Mouse (Mus musculus) myocyte (in vitro differentiated cells): ENCODE data around the gene Nkx2-1. TPM values are rescaled to one million over a fixed set of nuclear protein-coding genes. Genes with fewer than 3 reads are reported as not detected.
"Not testable (repeated sequence)": the region's sequence is repeated elsewhere in the genome, so short reads cannot be mapped to it uniquely, and the experiment has no call there.

Source experiments
- H3K27me3 ChIP-seq: one replicate; pipeline ENCODE4 v1.6.1; 2011; ENCODE audit not compliant: control insufficient read depth, insufficient read depth, insufficient read length
- H3K36me3 ChIP-seq: one replicate; pipeline ENCODE4 v1.6.1; 2011; ENCODE audit not compliant: control insufficient read depth, insufficient read depth
- H3K4me2 ChIP-seq: one replicate; pipeline ENCODE4 v1.6.1; 2011; ENCODE audit warnings: low read depth, control low read depth
- H3K4me3 ChIP-seq: one replicate; pipeline ENCODE4 v1.5.1; 2011; ENCODE audit warnings: mild to moderate bottlenecking, control low read depth, moderate library complexity
- H3K79me2 ChIP-seq: one replicate; pipeline ENCODE4 v1.6.1; 2011; ENCODE audit not compliant: control insufficient read depth, insufficient read depth
- H3ac ChIP-seq: one replicate; pipeline ENCODE4 v1.6.1; 2011; ENCODE audit not compliant: control insufficient read depth, insufficient read length
- CEBPB ChIP-seq: IDR thresholded peaks from 2 replicates; pipeline ENCODE4 v1.6.1; 2011; ENCODE audit warnings: mild to moderate bottlenecking, moderate library complexity; ENCODE audit not compliant: poor library complexity, insufficient read depth, severe bottlenecking
- E2F4 ChIP-seq: IDR thresholded peaks from one replicate; pipeline ENCODE4 v1.6.1; 2011; ENCODE audit warnings: mild to moderate bottlenecking, control low read depth, moderate library complexity; ENCODE audit not compliant: insufficient read depth
- MAX ChIP-seq: IDR thresholded peaks from one replicate; pipeline ENCODE4 v1.6.1; 2011; ENCODE audit warnings: low read depth, mild to moderate bottlenecking, control low read depth
- MYOD1 ChIP-seq, 3 experiments: IDR thresholded peaks; one replicate each; pipeline ENCODE4 v1.6.1; 2011; ENCODE audit warnings: control low read depth in 2 of 3, low read depth in 2 of 3, mild to moderate bottlenecking in 2 of 3, moderate library complexity in 1 of 3; ENCODE audit not compliant: insufficient read length in 2 of 3, control insufficient read depth in 1 of 3
- MYOG ChIP-seq, 3 experiments: IDR thresholded peaks; one replicate each; pipeline ENCODE4 v1.6.1; 2011; ENCODE audit warnings: control low read depth in 2 of 3, low read depth in 2 of 3, mild to moderate bottlenecking in 2 of 3; ENCODE audit not compliant: insufficient read length in 2 of 3, control insufficient read depth in 1 of 3, insufficient read depth in 1 of 3
- POLR2A ChIP-seq: IDR thresholded peaks from one replicate; pipeline ENCODE4 v1.6.1; 2011; ENCODE audit warnings: low read depth, mild to moderate bottlenecking, control low read depth, moderate library complexity; ENCODE audit not compliant: insufficient read length
- POLR2AphosphoS2 ChIP-seq: IDR thresholded peaks from one replicate; pipeline ENCODE4 v1.6.1; 2011; ENCODE audit warnings: low read depth, control low read depth; ENCODE audit not compliant: insufficient read length
- REST ChIP-seq: IDR thresholded peaks from one replicate; pipeline ENCODE4 v1.6.1; 2011; ENCODE audit warnings: mild to moderate bottlenecking, control low read depth, moderate library complexity; ENCODE audit not compliant: insufficient read depth, insufficient read length
- SRF ChIP-seq: IDR thresholded peaks from one replicate; pipeline ENCODE4 v1.6.1; 2011; ENCODE audit warnings: low read depth; ENCODE audit not compliant: control insufficient read depth, insufficient read length
- TCF12 ChIP-seq: IDR thresholded peaks from one replicate; pipeline ENCODE4 v1.6.1; 2011; ENCODE audit warnings: mild to moderate bottlenecking, control low read depth; ENCODE audit not compliant: poor library complexity, insufficient read depth, severe bottlenecking
- TCF3 ChIP-seq: IDR thresholded peaks from one replicate; pipeline ENCODE4 v1.6.1; 2011; ENCODE audit warnings: low read depth, control low read depth; ENCODE audit not compliant: insufficient read length
- USF1 ChIP-seq: IDR thresholded peaks from one replicate; pipeline ENCODE4 v1.6.1; 2011; ENCODE audit warnings: low read depth, mild to moderate bottlenecking, control low read depth, moderate library complexity
- polyA plus RNA-seq: library from polyadenylated mRNA; unstranded; fragments of >200 nt; fragmentation: generic; extraction: Trizol; gene quantifications from one replicate; pipeline ENCODE4 v1.2.1, GENCODE M21; 2012; ENCODE audit warnings: missing spikeins

Gene Nkx2-1
- polyA plus RNA-seq, 1 experiment = not detected

GRCm38 (mm10) chr12:56528881-56529681 lies 7.6 kb downstream of the Nkx2-1 start:
- TF ChIP-seq SRF = no peak
- no peak for TF ChIP-seq CEBPB
- no peak for TF ChIP-seq E2F4
- TF ChIP-seq POLR2AphosphoS2 = no peak
- no peak for TF ChIP-seq MYOD1 (IDR thresholded peaks at IDR 0.05; ENCODE audit: control insufficient read depth in 1 of 3, insufficient read length in 2 of 3, low read depth in 2 of 3)
- TF ChIP-seq POLR2A = no peak
- no peak for TF ChIP-seq USF1
- no peak for TF ChIP-seq TCF3
- TF ChIP-seq TCF12 = no peak
- H3K27me3 ChIP-seq = peaks cover 18% of the 10 kb centered on the region
- no peak overlapping the region for H3ac ChIP-seq
- H3K4me2 ChIP-seq = no peak overlapping the region
- H3K4me3 ChIP-seq = no peak overlapping the region
- no peaks in the 10 kb centered on the region for H3K79me2 ChIP-seq
- H3K36me3 ChIP-seq = no peaks in the 10 kb centered on the region

DNA sequence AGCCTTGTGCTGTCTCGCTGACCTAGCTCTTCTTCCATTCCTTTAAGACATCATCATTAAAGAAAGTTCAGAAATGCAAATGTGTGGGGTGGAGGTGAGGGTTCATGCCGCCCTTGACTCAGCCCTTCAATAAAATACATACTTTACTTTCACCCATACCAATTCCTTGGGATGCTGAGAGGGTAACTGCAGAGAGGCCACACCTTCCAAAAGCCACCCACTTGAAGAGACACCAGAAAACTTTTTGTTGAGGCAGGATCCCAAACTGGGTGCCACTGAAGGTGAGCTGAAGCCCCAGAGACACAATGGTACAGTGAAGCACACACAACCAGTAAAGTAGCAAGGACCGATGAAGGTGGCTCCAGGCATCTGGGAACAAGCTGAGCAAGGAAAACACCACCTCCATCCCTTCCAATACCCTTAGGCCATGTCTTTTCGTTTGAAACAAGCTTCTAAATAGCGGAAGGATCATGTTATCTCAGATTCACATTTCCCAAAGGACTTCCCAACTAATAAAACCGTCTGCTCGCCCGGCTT lies 8.6 kb downstream of the Nkx2-1 start:
- H3ac ChIP-seq = no peak overlapping the region
- TF ChIP-seq TCF3 (no peak), MAX (no peak), USF1 (no peak), E2F4 (no peak), CEBPB (no peak), SRF (no peak)
- H3K4me2 ChIP-seq = no peak overlapping the region
- no peaks in the 10 kb centered on the region for H3K79me2 ChIP-seq
- H3K4me3 ChIP-seq = no peak overlapping the region
- no peaks in the 10 kb centered on the region for H3K36me3 ChIP-seq
- peaks cover 8% of the 10 kb centered on the region for H3K27me3 ChIP-seq

DNA sequence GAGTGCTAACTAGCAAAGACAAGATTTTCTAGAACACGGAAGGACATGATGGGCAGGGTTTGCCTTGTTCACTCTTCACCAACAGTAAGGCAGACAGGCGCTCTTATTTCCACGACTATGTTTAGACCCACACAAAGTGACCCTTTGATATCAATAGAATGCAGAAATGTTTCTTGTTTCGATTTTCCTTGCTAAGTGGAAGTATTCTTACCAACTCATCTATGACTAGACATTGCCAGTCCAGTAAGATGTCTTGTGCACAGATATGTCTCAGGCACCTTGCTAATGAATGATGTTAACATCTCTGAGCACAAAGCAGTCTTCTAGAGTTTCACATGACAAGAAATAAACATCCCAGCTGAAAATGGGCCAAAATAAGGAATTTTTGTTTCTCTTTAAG lies 9.6 kb downstream of the Nkx2-1 start:
- Histone ChIP-seq H3K27me3 (peaks cover 9% of the 10 kb centered on the region), H3ac (no peak overlapping the region), H3K36me3 (no peaks in the 10 kb centered on the region), H3K4me2 (no peak overlapping the region), H3K79me2 (no peaks in the 10 kb centered on the region), H3K4me3 (no peak overlapping the region)
- TF ChIP-seq TCF3 = no peak
- TF ChIP-seq MYOG (IDR thresholded peaks at IDR 0.05; ENCODE audit: control insufficient read depth in 1 of 3, insufficient read depth in 1 of 3, insufficient read length in 2 of 3, low read depth in 2 of 3) = no peak
- TF ChIP-seq REST = no peak
- no peak for TF ChIP-seq MAX
- no peak for TF ChIP-seq CEBPB
- no peak for TF ChIP-seq POLR2A
- TF ChIP-seq E2F4 = no peak
- no peak for TF ChIP-seq MYOD1 (IDR thresholded peaks at IDR 0.05; ENCODE audit: control insufficient read depth in 1 of 3, insufficient read length in 2 of 3, low read depth in 2 of 3)
- no peak for TF ChIP-seq USF1
- TF ChIP-seq POLR2AphosphoS2 = no peak

DNA sequence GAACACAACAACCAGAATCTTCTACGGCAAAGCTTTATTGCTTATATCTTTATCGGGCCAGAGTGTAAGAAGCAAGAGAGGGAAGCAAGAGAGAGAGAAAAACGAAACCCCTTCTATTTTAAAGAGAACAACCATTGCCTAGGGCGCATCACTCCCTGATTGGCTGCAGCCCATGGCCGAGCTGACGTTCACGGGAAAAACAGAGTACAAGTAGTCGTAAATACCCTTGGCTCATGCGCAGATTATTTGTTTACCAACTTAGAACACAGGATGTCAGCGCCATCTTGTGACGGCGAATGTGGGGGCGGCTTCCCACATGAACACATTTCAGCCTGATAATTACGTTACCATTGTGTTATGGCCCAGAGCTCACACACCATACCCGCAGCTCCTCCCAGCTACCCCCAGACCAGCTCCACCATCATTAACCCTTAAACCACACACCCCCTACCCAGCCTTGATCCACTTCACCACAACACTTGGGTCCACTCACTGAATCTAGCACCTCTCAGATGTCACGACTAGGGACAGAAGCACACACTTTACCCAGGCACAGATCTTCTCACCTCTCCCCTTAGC lies 11.4 kb downstream of the Nkx2-1 start:
- not testable (repeated sequence) for H3ac ChIP-seq, H3K79me2 ChIP-seq, H3K36me3 ChIP-seq, H3K4me2 ChIP-seq, H3K4me3 ChIP-seq
- peaks cover 15% of the 10 kb centered on the region for H3K27me3 ChIP-seq

DNA sequence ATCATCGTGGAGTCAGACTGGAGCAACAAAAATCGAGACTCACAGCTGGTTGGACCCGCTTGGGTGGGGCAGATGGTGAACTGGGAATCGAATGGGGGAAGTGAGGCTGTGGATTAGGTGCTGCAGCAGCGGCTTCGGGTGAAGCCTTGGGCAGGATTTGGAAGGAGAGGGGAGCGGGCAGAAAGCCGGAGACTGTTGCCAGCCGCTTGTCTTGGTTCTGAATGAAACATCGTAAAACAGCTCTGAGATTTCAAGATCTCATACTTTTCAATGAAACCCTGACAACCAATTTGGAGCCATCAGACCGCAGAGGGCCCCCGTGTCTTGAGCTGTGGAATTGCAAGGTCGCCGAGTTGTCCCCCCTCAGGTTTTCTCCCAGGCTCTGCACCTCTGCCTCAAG lies 12.5 kb downstream of the Nkx2-1 start:
- TF ChIP-seq TCF3 (no peak), MYOG (IDR thresholded peaks at IDR 0.05; ENCODE audit: control insufficient read depth in 1 of 3, insufficient read depth in 1 of 3, insufficient read length in 2 of 3, low read depth in 2 of 3) (no peak), POLR2AphosphoS2 (no peak), MAX (no peak), E2F4 (no peak), REST (no peak), CEBPB (no peak), TCF12 (no peak), POLR2A (no peak), MYOD1 (IDR thresholded peaks at IDR 0.05; ENCODE audit: control insufficient read depth in 1 of 3, insufficient read length in 2 of 3, low read depth in 2 of 3) (no peak), SRF (no peak), USF1 (no peak)
- Histone ChIP-seq H3K36me3 (no peaks in the 10 kb centered on the region), H3K4me3 (no peak overlapping the region), H3ac (no peak overlapping the region), H3K4me2 (no peak overlapping the region), H3K27me3 (peaks cover 22% of the 10 kb centered on the region), H3K79me2 (no peaks in the 10 kb centered on the region)
